Mouse (Mus musculus) midbrain, embryonic 12.5 days (tissue): ENCODE data around the gene Pla2g2d. TPM values are rescaled to one million over a fixed set of nuclear protein-coding genes. Genes with fewer than 3 reads are reported as not detected.

ENCODE experiments used
- ATAC-seq: fragments of 200-750 bp; cut with Nextera tagmentation; 2 replicates; pipeline ENCODE4 v1.8.0; 2017; ENCODE audit warnings: low read depth, moderate TSS enrichment, moderate library complexity; ENCODE audit not compliant: low FRiP score
- H3K27ac ChIP-seq: fragments of 300-500 bp; sonication (generic); replicated peaks from 2 replicates; pipeline ENCODE4 v1.5.1; 2016; ENCODE audit warnings: mild to moderate bottlenecking
- H3K27me3 ChIP-seq: fragments of 300-500 bp; sonication (generic); 2 replicates; pipeline ENCODE4 v1.6.1; 2016; ENCODE audit warnings: mild to moderate bottlenecking
- H3K36me3 ChIP-seq: fragments of 300-500 bp; sonication (generic); 2 replicates; pipeline ENCODE4 v1.6.1; 2016
- H3K4me1 ChIP-seq: fragments of 300-500 bp; sonication (generic); 2 replicates; pipeline ENCODE4 v1.6.1; 2016
- H3K4me2 ChIP-seq: fragments of 300-500 bp; sonication (generic); replicated peaks from 2 replicates; pipeline ENCODE4 v1.6.1; 2016; ENCODE audit warnings: mild to moderate bottlenecking, moderate library complexity
- H3K4me3 ChIP-seq: fragments of 300-500 bp; sonication (generic); 2 replicates; pipeline ENCODE4 v1.5.1; 2016; ENCODE audit warnings: mild to moderate bottlenecking
- H3K9ac ChIP-seq: fragments of 300-500 bp; sonication (generic); replicated peaks from 2 replicates; pipeline ENCODE4 v1.6.1; 2016; ENCODE audit warnings: mild to moderate bottlenecking, moderate library complexity
- H3K9me3 ChIP-seq: fragments of 300-500 bp; sonication (generic); 2 replicates; pipeline ENCODE4 v1.6.1; 2016; ENCODE audit warnings: mild to moderate bottlenecking
- WGBS: fragments of 180-500 bp; shearing (Covaris S2); methylation state at CpG from one replicate; pipeline ENCODE4 v1.1.7; 2016; 5-methylcytosine and 5-hydroxymethylcytosine counted together
- polyA plus RNA-seq: library from polyadenylated mRNA; unstranded; fragments of >200 nt; fragmentation: Nextera tagmentation; extraction: Ambion mirVana; gene quantifications from 2 replicates; pipeline ENCODE4 v1.2.1, GENCODE M21; 2016

Gene Pla2g2d
- polyA plus RNA-seq, 1 experiment from 2014 or later = 0.33 TPM

GRCm38 (mm10) chr4:138785721-138786120, 10.2 kb downstream of the Pla2g2d start:
- Histone ChIP-seq H3K27ac (no peak overlapping the region), H3K9ac (no peak overlapping the region), H3K4me1 (no peaks in the 10 kb centered on the region), H3K9me3 (no peaks in the 10 kb centered on the region), H3K36me3 (no peaks in the 10 kb centered on the region), H3K27me3 (no peaks in the 10 kb centered on the region), H3K4me2 (no peak overlapping the region), H3K4me3 (no peak overlapping the region)
- 73% methylated on average over 4 of the region's 4 CpGs for WGBS
- ATAC-seq = no peak

- no peaks in the 10 kb centered on the region for H3K9me3 ChIP-seq
- no peaks in the 10 kb centered on the region for H3K4me1 ChIP-seq
- no peak for ATAC-seq
- no peak overlapping the region for H3K4me2 ChIP-seq
- H3K27me3 ChIP-seq = no peaks in the 10 kb centered on the region
- no peak overlapping the region for H3K9ac ChIP-seq
- H3K4me3 ChIP-seq = no peak overlapping the region
- WGBS = 71% methylated on average over 4 of the region's 4 CpGs
- no peaks in the 10 kb centered on the region for H3K36me3 ChIP-seq
- no peak overlapping the region for H3K27ac ChIP-seq
These were observed 10.6 kb downstream of the Pla2g2d start for GRCm38 (mm10) chr4:138786141-138786540.

DNA sequence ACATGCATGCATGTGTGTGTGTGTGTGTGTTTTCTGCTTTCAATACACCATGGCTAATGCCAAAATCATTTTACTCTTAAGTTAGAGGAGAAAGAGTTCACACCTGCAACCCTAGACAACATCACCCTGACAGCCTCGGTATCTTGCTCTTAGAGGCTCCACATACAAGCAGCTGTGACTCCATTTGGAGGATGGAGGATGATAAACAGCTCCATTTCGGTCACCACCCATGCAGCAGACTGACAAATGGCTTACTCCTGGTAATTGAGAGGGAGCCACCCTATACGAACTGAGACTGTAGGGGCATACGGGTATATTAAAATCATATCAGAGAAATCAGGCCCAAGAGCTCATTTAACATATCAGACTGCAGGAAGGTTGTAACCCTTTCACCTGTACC, 12.8 kb downstream of the Pla2g2d start:
- no peak overlapping the region for H3K4me3 ChIP-seq
- ATAC-seq = no peak
- no peak overlapping the region for H3K4me2 ChIP-seq
- H3K4me1 ChIP-seq = no peaks in the 10 kb centered on the region
- WGBS = 80% methylated on average over 4 of the region's 4 CpGs
- no peaks in the 10 kb centered on the region for H3K27me3 ChIP-seq
- H3K9ac ChIP-seq = no peak overlapping the region
- no peaks in the 10 kb centered on the region for H3K36me3 ChIP-seq
- H3K9me3 ChIP-seq = no peaks in the 10 kb centered on the region
- H3K27ac ChIP-seq = no peak overlapping the region

DNA sequence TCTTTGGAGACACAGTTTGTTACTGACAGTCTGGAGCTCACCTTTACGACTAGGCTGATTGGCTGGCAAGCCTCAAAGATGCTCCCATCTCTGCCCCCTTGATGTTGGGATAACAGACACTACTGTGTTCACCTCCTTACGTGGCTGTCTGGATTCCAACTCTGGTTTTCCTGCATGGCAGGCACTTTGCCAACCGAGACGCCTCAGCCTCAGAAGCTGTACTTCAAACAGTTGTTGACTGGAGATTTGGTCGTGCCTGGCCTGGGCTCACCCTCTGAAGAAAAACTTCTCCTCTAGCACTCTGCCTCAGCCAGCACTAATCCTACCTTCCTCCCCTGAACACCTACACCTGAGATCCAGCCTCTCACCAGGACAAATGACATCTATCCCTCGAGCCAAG, 15.9 kb downstream of the Pla2g2d start:
- no peak overlapping the region for H3K9ac ChIP-seq
- H3K27me3 ChIP-seq = no peaks in the 10 kb centered on the region
- 78% methylated on average over 6 of the region's 6 CpGs for WGBS
- no peak overlapping the region for H3K4me2 ChIP-seq
- no peak overlapping the region for H3K4me3 ChIP-seq
- no peak overlapping the region for H3K27ac ChIP-seq
- ATAC-seq = no peak
- no peaks in the 10 kb centered on the region for H3K36me3 ChIP-seq
- no peaks in the 10 kb centered on the region for H3K9me3 ChIP-seq
- H3K4me1 ChIP-seq = no peaks in the 10 kb centered on the region

DNA sequence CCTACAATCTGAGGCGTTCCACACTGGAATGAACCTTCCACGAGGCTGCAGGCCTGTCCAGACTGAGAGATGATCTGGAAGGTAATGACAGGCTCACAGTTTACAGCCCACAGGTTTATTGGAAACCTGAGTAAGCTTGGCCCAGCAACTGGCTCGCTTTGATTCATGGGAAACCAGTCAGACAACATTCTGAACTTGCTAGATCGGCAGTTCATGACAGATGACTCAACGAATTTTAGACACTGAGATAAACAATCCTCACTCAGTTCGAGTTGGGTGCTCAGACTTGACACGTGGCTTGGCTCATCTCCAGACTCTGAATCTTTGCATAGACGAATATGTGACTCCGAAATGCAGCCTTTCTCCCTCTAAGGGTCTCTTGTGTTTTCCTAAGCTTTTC, 17.1 kb downstream of the Pla2g2d start:
- no peak overlapping the region for H3K4me2 ChIP-seq
- H3K9me3 ChIP-seq = no peaks in the 10 kb centered on the region
- H3K27me3 ChIP-seq = no peaks in the 10 kb centered on the region
- H3K4me1 ChIP-seq = no peaks in the 10 kb centered on the region
- H3K27ac ChIP-seq = no peak overlapping the region
- H3K36me3 ChIP-seq = no peaks in the 10 kb centered on the region
- WGBS = 74% methylated on average over 9 of the region's 9 CpGs
- no peak for ATAC-seq
- H3K4me3 ChIP-seq = no peak overlapping the region
- no peak overlapping the region for H3K9ac ChIP-seq

DNA sequence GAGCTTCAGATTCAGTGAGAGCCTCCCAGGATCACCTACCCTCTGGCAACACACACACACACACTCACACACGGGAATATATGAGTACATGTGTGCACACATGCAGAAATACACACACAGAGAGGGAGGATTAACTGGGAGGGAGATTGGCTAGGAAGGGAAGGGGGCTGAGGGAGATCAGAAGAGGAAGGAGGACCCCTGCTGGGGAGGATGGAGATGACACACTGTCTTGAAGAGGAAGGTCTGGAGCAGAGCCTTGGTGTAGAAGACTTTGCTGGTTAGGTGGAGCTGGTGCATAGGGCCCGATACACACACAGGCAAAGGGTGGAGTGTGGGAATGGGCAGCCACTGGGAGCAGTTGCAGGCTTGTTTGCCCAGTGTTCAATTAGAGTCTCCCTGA, 17.7 kb downstream of the Pla2g2d start:
- no peak for ATAC-seq
- no peaks in the 10 kb centered on the region for H3K9me3 ChIP-seq
- no peak overlapping the region for H3K27ac ChIP-seq
- no peak overlapping the region for H3K4me3 ChIP-seq
- no peaks in the 10 kb centered on the region for H3K27me3 ChIP-seq
- H3K9ac ChIP-seq = no peak overlapping the region
- no peaks in the 10 kb centered on the region for H3K4me1 ChIP-seq
- H3K36me3 ChIP-seq = no peaks in the 10 kb centered on the region
- no peak overlapping the region for H3K4me2 ChIP-seq
- WGBS = 68% methylated on average over 2 of the region's 2 CpGs

- Histone ChIP-seq H3K27ac (no peak overlapping the region), H3K4me2 (no peak overlapping the region), H3K27me3 (no peaks in the 10 kb centered on the region), H3K4me1 (no peaks in the 10 kb centered on the region), H3K9me3 (no peaks in the 10 kb centered on the region), H3K4me3 (no peak overlapping the region), H3K36me3 (no peaks in the 10 kb centered on the region), H3K9ac (no peak overlapping the region)
- WGBS = 86% methylated on average over 6 of the region's 6 CpGs
- no peak for ATAC-seq
These were observed 18.8 kb downstream of the Pla2g2d start for GRCm38 (mm10) chr4:138794344-138794743.

DNA sequence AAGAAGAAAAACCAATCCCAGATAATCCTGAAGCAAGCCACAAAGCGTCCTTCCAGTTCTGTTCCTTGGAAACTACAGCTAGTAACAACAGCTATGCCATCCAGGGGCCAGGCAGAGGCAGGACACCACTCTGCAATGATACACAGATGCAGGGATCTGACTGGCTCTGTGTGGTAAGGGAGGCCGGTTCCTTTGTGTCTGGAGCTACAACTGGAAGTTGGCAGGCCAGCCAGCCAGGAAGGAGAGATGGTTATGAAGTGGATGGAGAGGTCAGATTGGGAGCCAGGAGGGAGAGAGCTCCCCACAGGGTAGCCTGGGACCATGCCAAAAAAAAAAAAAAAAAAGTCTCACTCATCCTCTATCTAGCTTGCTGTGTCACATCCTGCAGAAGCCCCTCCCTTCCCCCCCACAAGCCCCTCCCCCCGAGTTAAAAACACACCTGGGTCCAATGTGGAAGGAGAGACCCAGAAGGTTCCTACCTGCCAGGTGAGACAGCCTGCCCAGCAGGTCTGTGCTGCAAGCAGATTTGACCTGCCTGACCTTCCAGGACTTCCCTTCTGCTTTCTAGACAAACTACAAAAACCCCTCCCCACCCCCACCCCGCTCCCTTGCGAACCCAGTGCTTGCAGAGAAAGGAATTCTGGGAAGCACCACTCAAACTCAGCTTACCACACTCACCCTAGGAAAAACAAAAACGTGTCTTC, 21.1 kb downstream of the Pla2g2d start:
- Histone ChIP-seq H3K9me3 (no peaks in the 10 kb centered on the region), H3K9ac (no peak overlapping the region), H3K4me3 (no peak overlapping the region), H3K27me3 (no peaks in the 10 kb centered on the region), H3K27ac (no peak overlapping the region), H3K4me2 (no peak overlapping the region), H3K36me3 (no peaks in the 10 kb centered on the region), H3K4me1 (no peaks in the 10 kb centered on the region)
- WGBS = 55% methylated on average over 6 of the region's 6 CpGs
- ATAC-seq = no peak

DNA sequence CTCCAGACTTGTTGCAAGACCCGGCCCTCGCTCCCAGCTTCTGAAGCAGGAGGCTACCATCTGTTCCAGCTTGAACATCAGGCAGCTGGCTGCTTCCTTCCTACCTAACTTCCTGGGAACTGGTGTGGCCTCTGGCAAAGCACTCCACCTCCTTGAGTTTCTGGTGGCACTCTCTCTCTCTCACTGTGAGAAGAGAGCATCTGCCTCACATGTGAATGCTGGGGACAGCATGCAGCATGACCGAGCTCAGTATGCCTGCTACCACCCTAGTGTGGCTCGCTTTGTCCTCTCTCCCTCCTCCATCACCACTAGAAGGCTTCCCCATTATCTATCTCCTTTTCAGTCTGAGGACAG, 21.7 kb downstream of the Pla2g2d start:
- Histone ChIP-seq H3K9ac (no peak overlapping the region), H3K4me1 (no peaks in the 10 kb centered on the region), H3K36me3 (no peaks in the 10 kb centered on the region), H3K9me3 (no peaks in the 10 kb centered on the region), H3K4me2 (no peak overlapping the region), H3K27me3 (no peaks in the 10 kb centered on the region), H3K27ac (no peak overlapping the region), H3K4me3 (no peak overlapping the region)
- no peak for ATAC-seq
- WGBS = 78% methylated on average over 4 of the region's 4 CpGs

GRCm38 (mm10) chr4:138800134-138800744, 24.7 kb downstream of the Pla2g2d start:
- no peak overlapping the region for H3K4me2 ChIP-seq
- H3K4me1 ChIP-seq = peaks cover 3% of the 10 kb centered on the region; the same call in 1 of the 2 replicates
- 80% methylated on average over 12 of the region's 12 CpGs for WGBS
- no peaks in the 10 kb centered on the region for H3K27me3 ChIP-seq
- H3K36me3 ChIP-seq = no peaks in the 10 kb centered on the region
- H3K4me3 ChIP-seq = no peak overlapping the region
- no peak overlapping the region for H3K9ac ChIP-seq
- H3K27ac ChIP-seq = no peak overlapping the region
- no peaks in the 10 kb centered on the region for H3K9me3 ChIP-seq
- ATAC-seq = no peak

DNA sequence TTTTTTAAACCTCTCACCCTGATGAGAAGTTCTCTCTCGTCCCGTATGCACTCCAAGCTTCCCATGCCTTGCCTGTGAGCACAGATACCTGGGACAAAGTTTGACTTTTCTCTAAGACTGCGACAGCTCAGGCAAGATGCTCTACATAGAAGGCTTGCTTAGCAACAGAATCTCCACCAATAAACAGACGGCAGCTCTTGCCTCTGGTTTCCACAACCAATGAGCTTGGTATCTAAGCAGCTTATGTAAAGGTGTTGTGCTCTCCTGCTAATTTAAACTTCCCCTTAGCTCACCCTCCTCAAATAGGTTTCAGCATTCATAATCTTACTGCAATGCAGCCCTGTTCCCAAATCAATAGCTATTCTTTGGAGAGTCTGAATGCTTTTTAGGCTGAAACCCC, 26.1 kb downstream of the Pla2g2d start:
- whole genome bisulfite sequencing = 85% methylated on average over 4 of the region's 4 CpGs
- Histone ChIP-seq H3K36me3 (no peaks in the 10 kb centered on the region), H3K4me1 (peaks cover 6% of the 10 kb centered on the region; the same call in 1 of the 2 replicates), H3K9me3 (no peaks in the 10 kb centered on the region), H3K4me3 (no peak overlapping the region), H3K27ac (no peak overlapping the region), H3K4me2 (no peak overlapping the region), H3K27me3 (no peaks in the 10 kb centered on the region), H3K9ac (no peak overlapping the region)
- no peak for ATAC-seq

- Histone ChIP-seq H3K9ac (no peak overlapping the region), H3K27me3 (no peaks in the 10 kb centered on the region), H3K4me2 (no peak overlapping the region), H3K9me3 (no peaks in the 10 kb centered on the region), H3K27ac (no peak overlapping the region), H3K4me3 (no peak overlapping the region), H3K36me3 (no peaks in the 10 kb centered on the region), H3K4me1 (peaks cover 6% of the 10 kb centered on the region; the same call in 1 of the 2 replicates)
- 92% methylated on average over 11 of the region's 11 CpGs for WGBS
- no peak for ATAC-seq
These were observed 27.4 kb downstream of the Pla2g2d start for GRCm38 (mm10) chr4:138802917-138803316.

GRCm38 (mm10) chr4:138805248-138805647, 29.7 kb downstream of the Pla2g2d start:
- Histone ChIP-seq H3K27ac (no peak overlapping the region), H3K9me3 (no peaks in the 10 kb centered on the region), H3K36me3 (no peaks in the 10 kb centered on the region), H3K4me3 (no peak overlapping the region), H3K4me1 (peaks cover 6% of the 10 kb centered on the region; the same call in 1 of the 2 replicates), H3K9ac (no peak overlapping the region), H3K4me2 (no peak overlapping the region), H3K27me3 (no peaks in the 10 kb centered on the region)
- WGBS = 51% methylated on average over 8 of the region's 8 CpGs
- ATAC-seq = no peak
